Mouse (Mus musculus) cerebellum, adult 2 months (tissue): Measurements from ENCODE around the gene Jund.
A peak's percentile ranks its signal among the peaks of the same experiment; 100 is the strongest.

Source experiments
- CTCF ChIP-seq: fragments of 200-500 bp; IDR thresholded peaks from 2 replicates; pipeline ENCODE4 v1.5.1; 2011; ENCODE audit warnings: low read depth, mild to moderate bottlenecking, control low read depth, low read length, moderate library complexity, borderline replicate concordance; ENCODE audit not compliant: insufficient read depth
- POLR2A ChIP-seq: fragments of 200-500 bp; IDR thresholded peaks from 2 replicates; pipeline ENCODE4 v1.6.1; 2011; ENCODE audit warnings: low read length, control low read depth, borderline replicate concordance; ENCODE audit not compliant: insufficient read depth

DNA sequence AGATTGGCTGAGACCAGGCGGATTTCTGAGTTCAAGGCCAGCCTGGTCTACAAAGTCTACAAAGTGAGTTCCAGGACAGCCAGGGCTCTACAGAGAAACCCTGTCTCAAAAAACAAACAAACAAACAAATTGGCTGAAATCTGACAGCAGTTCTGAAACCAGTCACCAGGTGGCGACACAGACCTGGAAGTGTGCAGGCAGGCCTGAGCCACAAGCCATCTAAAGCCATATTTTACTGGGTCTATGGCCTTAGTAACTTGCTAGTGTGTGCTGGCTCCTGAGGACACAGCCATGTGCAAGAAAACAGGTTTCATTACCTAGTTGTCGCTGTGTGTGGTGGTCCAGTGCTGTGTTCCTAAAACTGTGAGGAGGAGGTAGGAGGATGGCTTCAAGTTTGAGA is 22.0 kb downstream of the Jund start:
- TF ChIP-seq CTCF = peak; percentile 97
- TF ChIP-seq POLR2A = no peak
